Mouse (Mus musculus): ENCODE measurements around the gene Fam168b. TPM values are rescaled to one million over a fixed set of nuclear protein-coding genes. Genes with fewer than 3 reads are reported as not detected.

Fam168b gene
- 32.6 and 32.7 TPM in 2 replicates for polyA plus RNA-seq (2015; fragmentation: Nextera tagmentation; extraction: Ambion mirVana)

DNA sequence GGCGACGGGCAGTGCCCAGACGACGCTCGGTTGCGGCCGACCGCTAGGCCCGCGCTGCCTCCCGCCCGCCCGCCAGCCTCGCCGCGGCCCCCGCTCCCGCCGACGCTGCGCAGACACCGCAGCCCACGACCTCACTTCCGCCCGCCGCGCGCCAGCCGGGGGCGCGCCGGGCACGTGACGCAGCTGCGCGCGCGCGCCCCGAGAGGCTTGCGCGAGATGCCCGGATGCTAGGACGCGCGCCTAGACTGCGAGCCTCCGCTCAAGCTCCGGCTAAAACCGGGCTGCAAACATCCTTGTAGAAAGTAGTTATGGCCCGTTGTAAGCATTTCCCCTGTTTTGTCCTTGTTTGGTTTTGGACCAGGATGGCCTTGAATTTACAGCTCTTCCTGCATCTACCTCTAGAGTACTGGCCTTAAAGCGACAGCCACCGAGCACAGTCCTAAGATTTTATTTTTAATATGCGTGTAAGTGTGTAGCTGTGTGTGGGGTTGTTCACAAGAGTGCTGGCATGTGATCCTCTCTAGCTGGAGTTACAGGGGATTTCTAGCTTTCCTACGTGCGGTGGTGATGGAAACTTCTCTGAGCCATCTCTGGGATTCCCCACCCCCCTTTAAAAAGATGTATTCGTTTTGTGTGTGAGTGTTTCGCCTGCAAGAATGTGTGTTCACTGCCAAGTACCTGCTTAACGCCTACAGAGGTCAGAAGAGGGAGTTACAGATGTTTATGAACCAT lies at the start of gene Fam168b:
Fam168b (minus strand) TSS at position 179 of the 732 bp plus-strand sequence.

DNA sequence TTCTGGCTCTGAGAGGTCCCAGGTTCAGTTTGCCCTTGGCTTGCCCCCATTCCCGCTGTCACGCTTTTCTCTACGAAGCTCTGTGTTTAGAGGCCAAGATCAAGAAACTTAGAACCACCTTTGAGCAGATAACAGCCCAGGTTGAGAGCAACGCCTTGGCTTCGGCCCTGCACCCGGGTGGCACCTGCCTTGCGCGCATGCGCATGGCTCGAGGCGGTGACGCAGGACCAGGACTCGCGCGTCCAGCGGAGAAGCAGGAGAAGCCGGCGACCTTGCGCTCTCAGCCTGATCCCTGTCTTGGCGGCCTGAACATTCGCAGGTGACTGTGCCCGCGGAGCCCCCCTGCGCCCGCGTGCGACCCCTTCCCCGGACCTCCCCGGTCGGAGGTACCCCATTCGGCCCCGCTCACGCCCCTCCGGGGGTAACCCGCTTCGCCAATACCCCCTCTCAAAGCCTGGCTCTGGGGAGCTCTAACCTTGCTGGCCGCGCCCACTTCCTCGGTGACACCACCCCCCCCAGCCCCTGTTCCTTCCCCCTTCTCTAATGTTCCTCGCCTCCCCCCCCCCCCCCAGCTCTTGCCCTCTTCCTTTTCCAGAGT lies 7.0 kb upstream of the Fam168b start, which contains the start of gene Plekhb2:
Plekhb2 (plus strand) TSS at position 232 of the 598 bp plus-strand sequence.

Other genes starting within 250 kb of the Fam168b start
- gene Plekhb2, start 6.9 kb upstream of the Fam168b start, polyA plus RNA-seq (2015; fragmentation: Nextera tagmentation; extraction: Ambion mirVana), result 123 and 140 TPM in 2 replicates